Mouse (Mus musculus) thymus, postnatal 25 days (tissue): ENCODE data around the gene Hnrnpa2b1.

Source experiments
- DNase-seq: peaks from one replicate; pipeline ENCODE4 v3.0.0; 2022

Hnrnpa2b1 gene

DNA sequence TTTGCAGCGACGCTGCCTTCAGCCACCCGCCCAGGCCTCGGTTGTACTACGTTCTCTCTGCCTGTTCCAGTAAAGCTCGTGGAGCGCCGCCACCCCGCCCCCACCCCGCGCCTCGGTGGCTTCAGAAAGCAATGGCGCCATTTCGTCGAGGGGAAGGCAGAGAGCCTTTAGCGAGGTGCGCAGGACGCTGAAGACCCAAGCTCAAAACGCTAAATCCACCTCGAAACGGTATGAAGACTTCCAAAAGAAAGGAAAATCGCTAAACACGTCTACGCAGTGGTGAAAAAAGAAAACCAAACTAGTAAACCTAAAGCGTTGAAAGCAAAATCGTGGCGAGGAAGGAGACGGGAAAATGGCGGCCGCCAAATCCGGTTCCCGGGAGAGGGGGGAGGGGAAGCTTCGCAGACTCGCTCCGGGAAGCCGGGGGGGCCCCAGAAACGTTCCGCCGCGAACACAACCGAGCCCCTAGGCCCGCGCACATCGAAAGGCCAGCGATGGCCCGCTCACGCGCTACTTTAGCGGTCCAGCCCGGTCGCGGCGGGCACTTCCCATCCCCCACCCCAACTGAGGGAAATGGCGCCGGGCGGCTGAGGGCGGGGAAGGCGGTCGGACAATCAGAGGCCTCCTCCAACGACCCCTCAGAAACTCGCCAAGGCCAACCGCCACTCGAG is 668 bp downstream of the Hnrnpa2b1 start:
- peak; percentile 84 for DNase-seq

DNA sequence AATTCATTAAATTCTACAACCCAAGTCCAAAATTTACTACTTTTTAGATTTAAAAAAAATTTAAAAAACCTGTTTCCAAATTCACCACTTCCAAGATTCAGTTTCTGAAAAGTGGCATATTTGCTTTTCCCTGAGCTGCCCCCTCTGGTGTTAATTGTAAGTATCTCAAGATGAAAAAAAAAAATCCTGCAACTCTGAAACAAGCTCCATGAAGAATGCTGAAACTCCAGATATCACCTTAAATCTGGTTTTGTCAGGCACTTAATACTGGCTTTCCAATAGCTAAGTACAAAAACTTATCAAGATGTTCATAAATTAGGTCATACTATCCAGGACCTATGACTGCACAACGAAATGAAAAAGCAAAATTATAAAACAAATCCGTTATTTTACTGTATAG is 2.0 kb downstream of the Hnrnpa2b1 start:
- no peak for DNase-seq

DNA sequence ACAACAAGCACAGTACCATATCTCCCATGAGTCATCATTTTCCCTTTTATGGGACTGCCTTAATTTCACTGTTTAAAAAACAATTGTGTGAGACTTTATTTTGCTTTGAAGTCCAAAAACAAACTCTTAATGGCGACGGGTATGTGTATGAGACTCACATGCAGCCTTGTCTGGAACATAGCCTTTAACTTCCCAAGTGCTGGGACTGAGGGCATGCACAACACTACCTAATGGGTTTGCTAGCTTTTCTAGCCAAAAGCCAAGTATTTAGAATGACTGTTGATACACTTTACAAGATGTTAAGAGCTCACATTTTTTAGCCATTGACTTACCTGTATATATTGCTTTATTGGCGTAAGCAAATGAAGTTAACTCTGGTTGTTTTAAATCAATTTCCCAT is 9.3 kb downstream of the Hnrnpa2b1 start:
- DNase-seq: no peak

DNA sequence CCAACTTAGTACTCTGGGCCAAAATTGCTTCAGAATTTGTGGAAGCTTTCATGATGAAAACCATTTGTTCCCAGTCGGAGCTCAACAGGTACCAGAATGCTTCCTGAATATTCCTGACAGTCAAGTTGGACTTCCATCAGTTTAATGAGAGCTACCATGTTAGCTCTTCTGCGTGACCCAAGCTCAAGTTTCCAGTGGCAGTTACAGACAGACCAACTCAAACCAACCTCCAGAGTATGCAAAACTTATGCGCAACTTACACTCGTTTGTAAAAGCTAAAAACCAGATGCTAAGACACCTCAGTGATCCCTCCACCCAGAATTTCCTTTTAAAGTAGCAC is 9.7 kb downstream of the Hnrnpa2b1 start:
- DNase-seq: no peak

DNA sequence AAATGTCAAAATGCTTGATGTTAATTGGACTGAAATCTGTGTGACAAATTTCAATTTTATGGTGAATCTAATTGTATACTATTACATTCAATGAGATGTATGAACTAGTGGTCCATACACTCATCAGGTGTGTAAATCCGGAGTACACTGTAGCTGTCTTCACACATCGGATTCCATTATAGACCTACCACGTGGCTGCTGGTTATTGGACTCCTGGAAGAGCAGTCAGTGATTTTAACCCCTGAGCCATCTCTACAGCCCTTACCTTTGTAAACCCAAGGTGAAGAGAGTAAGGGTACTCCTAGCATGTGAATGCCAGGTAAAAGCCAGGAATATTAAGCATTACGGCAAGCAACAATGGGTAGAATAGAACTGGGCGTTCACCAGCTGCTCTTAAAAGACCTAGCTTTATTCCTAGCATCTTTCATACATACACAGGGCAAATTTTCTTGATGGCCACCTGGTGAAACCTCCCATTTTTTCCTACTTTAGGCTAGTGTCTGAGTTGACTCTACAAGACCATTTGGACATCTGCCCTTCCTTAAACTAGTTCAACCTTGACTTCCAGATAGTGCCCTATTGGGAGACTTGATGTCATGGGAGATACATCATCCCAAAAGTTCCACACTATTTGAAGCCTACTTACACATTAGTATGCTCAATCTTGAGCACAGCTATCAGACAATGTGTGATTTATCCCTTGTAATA is 10.2 kb downstream of the Hnrnpa2b1 start:
- DNase-seq: no peak

DNA sequence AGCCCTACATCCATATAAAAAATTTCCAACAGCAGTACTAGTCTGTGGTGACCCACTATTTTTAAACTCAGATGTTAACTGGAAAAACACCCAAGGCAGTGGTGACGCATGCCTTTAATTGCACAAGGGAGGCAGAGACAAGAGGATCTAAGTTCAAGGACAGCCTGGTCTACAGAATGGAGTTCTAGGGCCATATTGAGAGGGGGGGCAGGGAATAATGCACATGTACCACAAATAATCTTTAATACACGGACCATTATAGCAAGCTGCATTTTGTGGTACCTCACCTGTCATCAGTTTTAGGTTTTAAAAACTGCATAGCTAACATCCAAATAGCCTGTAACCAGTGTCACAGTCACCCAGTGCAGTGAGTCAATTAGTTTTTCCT is 10.8 kb downstream of the Hnrnpa2b1 start:
- no peak for DNase-seq

DNA sequence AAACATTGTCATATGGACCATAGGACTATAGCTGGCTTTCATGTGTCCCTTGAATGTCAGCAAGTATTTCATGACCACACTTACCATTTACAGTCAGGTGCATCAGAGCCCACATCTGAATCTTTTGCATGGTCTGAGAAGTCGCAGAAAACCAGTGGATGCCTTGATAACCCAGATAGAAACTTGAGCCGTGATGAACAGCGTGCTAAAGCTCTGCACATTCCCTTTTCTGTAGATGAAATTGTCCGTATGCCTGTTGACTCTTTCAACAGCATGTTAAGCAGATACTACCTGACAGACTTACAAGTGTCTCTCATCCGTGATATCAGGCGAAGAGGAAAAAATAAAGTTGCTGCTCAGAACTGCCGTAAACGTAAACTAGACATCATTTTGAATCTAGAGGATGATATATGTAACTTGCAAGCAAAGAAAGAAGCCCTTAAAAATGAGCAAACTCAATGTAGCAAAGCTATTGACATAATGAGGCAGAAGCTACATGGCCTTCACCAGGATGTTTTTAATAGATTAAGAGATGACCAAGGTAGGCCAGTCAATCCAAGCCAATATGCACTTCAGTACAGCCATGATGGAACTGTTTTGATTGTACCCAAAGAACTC is 11.8 kb downstream of the Hnrnpa2b1 start:
- no peak for DNase-seq

DNA sequence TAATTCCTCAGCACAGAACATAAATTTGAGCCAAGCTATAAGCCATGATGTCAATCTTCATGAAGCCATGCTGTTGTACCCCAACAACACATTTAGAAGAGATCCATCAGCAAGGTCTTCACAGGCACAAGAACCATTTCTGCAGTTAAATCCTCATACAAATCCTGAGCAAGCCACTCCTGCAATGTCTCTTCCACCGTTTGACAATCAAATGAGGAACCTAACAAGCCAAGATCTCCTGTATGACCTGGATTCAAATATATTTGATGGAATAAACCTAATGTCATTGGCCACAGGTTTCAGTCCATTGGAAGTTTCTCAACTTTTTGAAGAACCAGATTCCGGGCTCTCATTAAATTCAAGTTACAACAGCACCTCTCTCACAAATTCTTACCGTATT is 12.4 kb downstream of the Hnrnpa2b1 start:
- DNase-seq: no peak

DNA sequence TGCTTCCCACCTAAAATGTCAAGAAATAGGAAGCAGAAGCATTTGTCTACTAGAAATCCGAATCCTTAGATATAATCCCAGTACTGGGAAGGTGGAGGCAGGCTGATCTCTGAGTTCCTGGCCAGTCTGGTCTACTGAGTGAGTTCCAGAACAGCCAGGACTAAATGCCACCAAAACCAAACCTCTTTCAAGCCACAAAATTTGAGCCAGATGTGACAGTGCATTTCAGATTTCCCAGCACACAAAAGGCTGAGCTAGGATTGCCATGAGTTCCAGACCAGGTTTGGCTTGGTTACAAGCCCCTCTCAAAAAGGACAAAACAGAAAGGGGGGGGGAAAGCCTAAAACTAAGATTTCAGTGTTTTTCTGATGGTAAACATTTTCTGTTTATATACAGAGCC is 13.5 kb downstream of the Hnrnpa2b1 start:
- no peak for DNase-seq

DNA sequence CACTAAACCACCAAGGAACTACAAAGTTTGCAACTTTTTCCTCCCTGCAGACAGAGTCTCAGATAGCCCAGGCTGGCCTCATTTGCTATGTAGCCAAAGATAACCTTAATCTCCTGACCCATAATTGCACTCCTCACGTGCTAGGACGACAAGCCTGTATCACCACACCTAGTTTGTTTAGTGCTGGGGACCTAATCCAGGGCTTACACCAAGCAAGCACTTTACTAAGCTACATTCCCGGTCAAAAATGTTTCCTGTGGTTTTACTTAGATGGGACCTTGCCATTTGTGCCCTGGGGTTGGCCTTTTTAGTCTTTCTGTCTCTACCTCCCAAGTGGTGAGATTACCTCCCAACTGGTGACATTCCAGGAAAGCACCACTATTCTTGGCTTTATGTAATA is 14.7 kb downstream of the Hnrnpa2b1 start:
- DNase-seq: no peak

DNA sequence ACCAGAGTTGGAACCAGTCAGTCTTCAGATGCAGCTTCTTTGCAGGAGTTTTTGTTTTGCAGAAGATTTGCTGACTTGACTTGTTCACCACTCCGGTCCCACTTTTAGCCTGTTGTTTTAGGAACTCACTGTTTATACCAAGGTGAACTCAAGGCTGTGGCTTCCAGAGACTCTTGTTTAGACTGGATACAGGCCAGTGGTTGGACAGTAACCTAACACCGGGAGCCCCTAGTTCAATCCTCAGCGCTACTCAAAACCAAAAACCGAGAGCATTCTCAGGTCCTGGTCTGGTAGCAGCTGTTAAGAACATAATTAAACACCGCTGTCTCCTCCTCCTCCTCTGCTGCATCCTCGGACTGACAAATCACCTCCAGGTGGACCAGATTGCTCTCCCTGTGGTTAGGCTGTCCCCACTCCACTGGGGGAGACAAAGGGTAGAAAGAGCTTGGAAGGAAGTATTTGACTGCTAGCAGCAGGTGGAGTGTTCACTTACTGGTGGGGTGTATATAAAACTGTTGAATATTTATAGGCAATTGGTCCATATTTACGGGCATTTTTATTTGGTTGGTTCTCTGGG is 16.7 kb downstream of the Hnrnpa2b1 start:
- no peak for DNase-seq

DNA sequence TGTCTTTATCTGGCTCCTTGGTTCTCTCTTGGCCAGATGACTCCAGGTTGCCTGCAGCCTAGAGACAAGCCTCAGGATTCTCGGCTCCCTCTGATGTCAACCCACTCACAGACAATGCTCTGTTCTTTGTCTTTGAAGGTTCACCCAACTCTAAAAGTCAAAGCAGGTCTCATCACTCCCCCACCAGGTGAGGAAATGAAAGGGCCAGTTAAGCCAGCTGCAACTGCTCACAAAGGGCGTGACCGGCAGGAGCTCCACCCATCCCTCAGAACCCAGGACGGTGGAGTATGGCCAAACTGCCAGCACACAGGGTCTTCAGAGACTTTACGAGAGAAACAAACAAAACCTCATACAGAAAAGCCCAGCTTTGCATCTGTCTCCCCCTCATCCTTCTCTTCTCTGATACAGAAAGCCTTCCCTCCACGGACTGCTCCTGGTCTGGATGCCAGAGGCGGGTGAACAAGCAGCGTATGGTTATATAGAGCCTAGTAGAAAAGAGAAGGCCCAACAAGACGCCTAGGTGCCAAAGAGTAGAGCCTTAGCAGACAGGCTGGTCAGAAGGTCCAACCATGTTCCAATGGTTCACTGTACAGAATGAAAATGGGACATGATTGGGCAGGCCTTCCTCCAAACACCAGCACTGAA is 27.4 kb downstream of the Hnrnpa2b1 start:
- DNase-seq: peak; percentile 65

DNA sequence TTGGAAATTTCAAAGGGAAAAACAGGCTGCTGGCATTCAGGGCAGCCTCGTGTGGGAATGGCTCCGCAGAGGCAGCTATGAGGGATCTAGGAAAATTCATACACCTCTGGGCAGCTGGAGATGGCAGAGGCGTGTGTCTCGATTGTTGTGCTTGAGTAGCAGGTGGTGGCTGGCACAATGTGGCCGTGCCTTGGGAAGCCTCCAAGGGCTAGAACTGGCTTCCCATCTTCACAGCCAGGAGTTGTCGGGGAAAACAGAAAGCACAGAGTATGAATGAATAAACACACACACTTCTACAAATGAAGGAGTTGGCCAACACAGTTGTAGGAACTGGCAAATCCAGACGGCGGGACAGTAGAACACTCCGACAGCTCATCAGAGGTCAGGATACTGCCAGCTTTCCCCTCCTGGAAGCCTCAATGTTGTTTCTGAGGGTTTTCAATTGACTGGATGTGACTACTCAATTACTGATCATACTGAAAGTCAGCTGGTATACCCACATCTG is 30.8 kb downstream of the Hnrnpa2b1 start:
- DNase-seq: no peak

DNA sequence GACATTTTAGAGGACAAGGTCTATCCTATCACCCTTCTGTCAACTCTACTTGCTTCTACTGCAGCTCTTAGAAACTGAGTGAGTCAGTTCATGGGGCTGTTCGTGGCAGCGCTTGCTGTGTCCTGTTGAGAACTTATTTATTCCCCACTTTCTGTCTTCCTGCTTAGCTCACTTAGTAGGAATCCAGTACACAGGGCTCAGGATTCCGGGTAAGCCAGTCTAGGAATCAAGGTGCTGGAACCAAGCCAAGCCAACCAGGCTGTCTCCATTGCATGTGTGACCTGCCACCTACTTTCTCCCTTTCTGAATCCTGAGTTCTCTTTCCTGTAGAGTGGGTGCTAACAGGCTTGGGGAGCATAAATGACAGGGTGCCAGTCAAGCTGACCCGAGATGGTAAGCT is 32.0 kb downstream of the Hnrnpa2b1 start:
- no peak for DNase-seq

DNA sequence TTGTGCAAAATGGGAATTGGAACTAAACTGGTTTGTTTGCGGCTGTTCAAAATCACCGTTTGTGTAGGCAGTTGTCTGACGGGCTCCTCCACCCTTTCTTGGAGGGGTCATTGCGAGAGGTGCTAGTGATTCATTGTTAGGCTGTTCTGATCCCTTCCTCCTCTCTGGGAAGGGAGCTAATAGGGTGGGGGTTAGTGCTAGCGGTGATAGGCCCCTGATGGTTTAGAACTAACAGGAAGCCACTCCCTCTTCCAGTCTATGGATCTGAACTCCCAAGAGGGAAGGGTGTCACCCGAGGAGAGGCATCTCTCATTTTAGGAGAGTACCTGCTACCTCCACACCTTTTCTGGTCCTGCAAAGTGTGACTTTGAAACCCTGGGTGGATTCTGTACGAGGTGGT is 35.4 kb downstream of the Hnrnpa2b1 start:
- no peak for DNase-seq

DNA sequence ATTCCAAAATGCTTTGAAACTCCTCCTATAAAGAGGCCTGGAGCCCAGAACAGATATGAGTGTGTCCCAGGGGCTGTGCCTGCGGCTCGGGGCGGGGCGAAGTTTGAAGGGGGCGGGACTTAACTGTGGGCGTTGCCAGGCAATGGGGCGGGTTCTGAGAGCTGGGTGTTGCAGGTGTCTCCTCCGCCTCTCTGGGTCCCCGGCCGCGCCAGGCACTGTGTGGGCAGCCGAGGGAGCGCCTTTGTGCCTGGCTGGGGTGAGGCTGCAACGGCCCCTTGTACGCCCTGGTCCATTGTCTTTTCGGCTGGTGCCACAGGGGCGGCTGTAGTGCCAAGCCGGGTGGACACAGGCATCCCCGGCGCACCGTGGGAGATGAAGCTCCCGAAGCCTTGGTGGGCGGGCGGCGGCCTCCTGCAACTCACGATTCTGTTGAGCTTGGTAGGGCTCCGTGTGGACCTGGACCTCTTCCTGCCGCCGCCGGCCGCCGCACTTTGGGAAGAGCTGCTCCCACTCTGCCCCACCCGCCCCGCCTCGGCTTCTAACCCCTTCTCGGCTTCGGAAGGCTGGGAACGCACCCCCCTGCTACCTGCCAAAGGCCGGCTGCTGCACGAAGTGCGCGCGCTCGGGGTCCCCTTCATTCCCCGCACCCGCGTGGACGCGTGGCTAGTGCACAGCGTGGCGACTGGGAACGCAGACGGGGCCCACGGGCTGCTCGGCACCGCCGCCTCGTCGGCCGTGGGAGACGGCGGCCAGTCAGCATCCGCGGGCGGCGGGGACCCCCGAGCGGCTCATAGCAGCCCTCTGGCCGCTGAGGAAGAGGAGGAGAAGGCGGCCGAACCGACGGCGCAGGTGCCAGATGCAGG is 36.9 kb downstream of the Hnrnpa2b1 start, which contains the start of gene Nfe2l3:
Nfe2l3 (plus strand) TSS at position 136 of the 863 bp plus-strand sequence.
- peak; percentile 75 for DNase-seq

DNA sequence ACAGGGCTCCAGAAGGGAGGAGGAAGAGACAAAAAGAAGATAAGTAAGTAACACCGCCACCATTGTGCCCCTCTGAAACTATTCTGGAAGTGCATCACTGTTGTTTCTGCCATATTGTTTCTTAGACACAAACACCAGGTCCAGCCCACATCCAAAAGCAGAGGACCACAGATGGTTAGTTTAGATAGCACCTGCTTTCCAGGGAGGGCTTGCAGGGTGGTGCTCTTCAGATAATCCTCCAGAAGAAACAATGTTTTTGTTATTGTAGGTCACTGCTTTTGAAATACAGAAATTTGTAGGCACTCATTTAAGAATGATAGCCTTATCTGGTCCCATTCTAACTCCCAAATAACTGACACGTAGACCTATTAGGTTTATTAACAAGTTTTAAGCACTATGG is 45.2 kb downstream of the Hnrnpa2b1 start:
- no peak for DNase-seq

DNA sequence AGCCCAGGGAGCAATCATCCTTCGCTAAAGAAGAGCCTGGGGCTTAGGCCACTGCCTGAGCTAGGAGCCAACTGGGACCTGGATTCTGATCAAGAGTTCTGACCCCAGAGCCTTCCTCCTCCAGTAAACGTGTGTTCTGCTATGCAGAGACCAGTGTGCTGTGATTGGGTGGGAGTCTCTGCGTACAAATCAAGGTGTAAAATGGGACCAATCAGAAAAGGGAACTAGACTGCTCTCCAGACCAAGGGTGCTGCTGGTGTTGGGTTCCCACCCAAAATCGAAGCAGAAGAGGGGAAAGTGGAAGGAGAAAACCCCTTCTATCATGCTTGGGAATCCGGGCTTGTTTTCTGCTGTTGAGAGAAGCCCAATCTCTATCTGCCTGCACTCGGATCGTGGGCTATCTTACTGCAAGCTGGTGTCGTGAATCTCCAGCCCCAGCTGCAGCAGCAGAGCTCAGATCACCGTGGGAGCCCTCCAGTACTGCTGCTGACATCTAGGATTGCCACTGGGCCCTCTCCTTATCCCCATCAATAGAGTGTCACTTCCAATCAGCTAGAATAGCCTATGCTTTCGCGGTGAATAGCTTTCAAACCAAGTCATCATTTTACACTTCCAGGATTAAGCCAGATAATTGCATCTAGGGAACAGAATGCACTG is 46.1 kb downstream of the Hnrnpa2b1 start:
- DNase-seq: no peak

DNA sequence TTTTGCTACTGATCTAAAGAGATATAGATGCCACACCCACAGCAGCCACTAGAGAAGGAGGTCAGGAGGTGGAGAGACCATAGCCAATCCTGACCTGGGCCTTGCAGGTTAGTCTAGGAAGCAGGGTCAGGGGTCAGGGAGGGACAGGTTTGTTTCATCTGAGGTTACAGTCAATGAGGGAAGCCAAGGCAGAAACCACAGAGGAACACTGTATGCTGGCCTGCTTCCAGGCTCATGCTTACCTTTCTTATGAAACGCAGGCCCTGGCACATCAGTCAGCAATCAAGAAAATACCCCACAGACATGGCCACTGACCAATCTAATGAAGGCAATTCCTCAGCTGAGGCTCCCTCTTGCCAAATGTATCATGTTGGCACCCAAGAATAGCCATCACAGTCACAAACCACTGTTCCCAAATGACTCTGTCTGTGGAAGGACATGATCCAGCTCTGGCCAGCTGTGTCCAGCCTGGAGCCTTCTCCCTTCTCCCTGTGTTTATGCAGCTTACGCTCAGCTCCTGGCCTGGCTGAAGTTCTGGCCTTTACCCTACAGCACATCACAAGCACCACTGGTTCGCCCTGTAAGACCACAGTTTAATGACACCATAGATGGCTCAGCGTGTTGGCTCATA is 52.3 kb downstream of the Hnrnpa2b1 start:
- DNase-seq: no peak

DNA sequence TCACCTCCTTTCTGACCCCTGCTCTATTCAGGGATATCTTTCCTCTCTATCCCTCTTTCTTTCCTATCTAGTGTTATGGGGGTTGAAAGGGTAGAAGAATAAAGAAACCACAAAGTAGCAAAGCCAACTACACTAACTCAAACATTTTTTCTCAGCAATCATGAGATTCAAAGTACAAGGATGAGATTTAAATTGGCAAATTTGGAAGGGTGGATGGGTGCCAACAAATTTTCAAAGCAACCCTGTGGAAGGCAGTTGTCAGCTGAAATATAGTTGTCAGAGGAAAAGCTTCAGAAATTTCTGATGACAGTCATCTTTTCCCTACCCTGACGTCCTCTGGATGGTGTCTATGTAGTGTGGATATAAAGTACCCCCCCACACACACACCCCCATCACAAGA is 53.3 kb downstream of the Hnrnpa2b1 start:
- no peak for DNase-seq
